Mouse (Mus musculus): ENCODE measurements around the gene Fibcd1. TPM values are rescaled to one million over a fixed set of nuclear protein-coding genes. Genes with fewer than 3 reads are reported as not detected.

The Fibcd1 gene
- polyA plus RNA-seq, 1 experiment from 2014 or later = 0.04 TPM

GRCm38 (mm10) chr2:31779258-31779657 is 66.5 kb downstream of the Fibcd1 start:
- Histone ChIP-seq H3K4me1 (ENCODE audit: control insufficient read depth, low read depth, low read length) (no peaks in the 10 kb centered on the region), H3K9me3 (replicated peaks; ENCODE audit: control insufficient read depth, low read length) (no peaks in the 10 kb centered on the region), H3K4me3 (ENCODE audit: low read depth, low read length) (no peak overlapping the region), H3K27me3 (ENCODE audit: control insufficient read depth, insufficient read depth, low read depth, low read length) (no peaks in the 10 kb centered on the region), H3K4me2 (ENCODE audit: low read depth, low read length) (no peak overlapping the region), H3K27ac (ENCODE audit: low read length) (no peak overlapping the region), H3K36me3 (ENCODE audit: control insufficient read depth, insufficient read depth) (peaks cover 17% of the 10 kb centered on the region), H3K9ac (ENCODE audit: low read depth, low read length) (no peak overlapping the region)
- no peak for ATAC-seq (ENCODE audit: low read depth)
- 76% methylated on average over 2 of the region's 2 CpGs for WGBS (ENCODE audit: insufficient replicate concordance)

GRCm38 (mm10) chr2:31776479-31776878 is 69.3 kb downstream of the Fibcd1 start:
- no peak overlapping the region for H3K27ac ChIP-seq (ENCODE audit: low read length)
- H3K4me2 ChIP-seq (ENCODE audit: low read depth, low read length) = no peak overlapping the region
- ATAC-seq (ENCODE audit: low read depth) = no peak
- no peak overlapping the region for H3K9ac ChIP-seq (ENCODE audit: low read depth, low read length)
- H3K9me3 ChIP-seq (replicated peaks; ENCODE audit: control insufficient read depth, low read length) = no peaks in the 10 kb centered on the region
- H3K36me3 ChIP-seq (ENCODE audit: control insufficient read depth, insufficient read depth) = peaks cover 15% of the 10 kb centered on the region
- 80% methylated on average over 3 of the region's 3 CpGs for WGBS (ENCODE audit: insufficient replicate concordance)
- no peak overlapping the region for H3K4me3 ChIP-seq (ENCODE audit: low read depth, low read length)
- no peaks in the 10 kb centered on the region for H3K27me3 ChIP-seq (ENCODE audit: control insufficient read depth, insufficient read depth, low read depth, low read length)
- H3K4me1 ChIP-seq (ENCODE audit: control insufficient read depth, low read depth, low read length) = no peaks in the 10 kb centered on the region; the same call in 1 of the 2 replicates

- Histone ChIP-seq H3K36me3 (ENCODE audit: control insufficient read depth, insufficient read depth) (no peaks in the 10 kb centered on the region), H3K27me3 (ENCODE audit: control insufficient read depth, insufficient read depth, low read depth, low read length) (no peaks in the 10 kb centered on the region), H3K4me1 (ENCODE audit: control insufficient read depth, low read depth, low read length) (peaks cover 25% of the 10 kb centered on the region), H3K27ac (ENCODE audit: low read length) (peak overlapping the region; percentile 61), H3K9me3 (replicated peaks; ENCODE audit: control insufficient read depth, low read length) (no peaks in the 10 kb centered on the region), H3K9ac (ENCODE audit: low read depth, low read length) (no peak overlapping the region), H3K4me2 (ENCODE audit: low read depth, low read length) (no peak overlapping the region), H3K4me3 (ENCODE audit: low read depth, low read length) (no peak overlapping the region)
- ATAC-seq (ENCODE audit: low read depth) = peak; percentile 80
- 13% methylated on average over 7 of the region's 7 CpGs for WGBS (ENCODE audit: insufficient replicate concordance)
Observed at GRCm38 (mm10) chr2:31770781-31771441, 74.9 kb downstream of the Fibcd1 start.

GRCm38 (mm10) chr2:31769631-31770111 is 76.1 kb downstream of the Fibcd1 start:
- H3K4me3 ChIP-seq (ENCODE audit: low read depth, low read length) = no peak overlapping the region
- 29% methylated on average over 6 of the region's 6 CpGs for WGBS (ENCODE audit: insufficient replicate concordance)
- ATAC-seq (ENCODE audit: low read depth) = 0 out of 2 replicates have a peak, but pooled peaks have one; percentile 33

DNA sequence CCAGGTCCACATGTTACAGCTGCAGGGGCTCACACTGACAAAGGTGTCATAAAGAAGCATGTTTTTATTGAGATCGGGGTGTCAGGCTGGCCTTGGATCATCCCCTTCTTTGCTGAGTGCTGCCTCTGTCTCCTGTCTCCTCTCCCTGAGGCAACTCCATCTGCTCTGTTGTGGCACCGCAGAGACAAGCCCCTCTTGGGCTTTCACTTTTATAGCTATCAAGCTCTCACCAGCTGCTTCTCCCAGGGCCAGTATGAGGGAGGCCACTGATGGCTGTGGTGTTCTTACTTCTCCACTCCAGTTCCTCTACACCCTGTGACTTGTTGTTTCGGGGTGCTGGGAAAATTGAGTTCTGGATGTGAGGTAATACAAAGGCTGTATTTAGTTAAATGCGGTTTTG is 76.7 kb downstream of the Fibcd1 start:
- 0 out of 2 replicates have a peak overlapping the region, but pooled peaks have one; percentile 14 for H3K9ac ChIP-seq (ENCODE audit: low read depth, low read length)
- H3K4me3 ChIP-seq (ENCODE audit: low read depth, low read length) = no peak overlapping the region
- no peak for ATAC-seq (ENCODE audit: low read depth)
- H3K4me2 ChIP-seq (ENCODE audit: low read depth, low read length) = 0 out of 2 replicates have a peak overlapping the region, but pooled peaks have one; percentile 5
- H3K36me3 ChIP-seq (ENCODE audit: control insufficient read depth, insufficient read depth) = no peaks in the 10 kb centered on the region
- H3K9me3 ChIP-seq (replicated peaks; ENCODE audit: control insufficient read depth, low read length) = no peaks in the 10 kb centered on the region
- peak overlapping the region; percentile 56; the same call in 1 of the 2 replicates for H3K27ac ChIP-seq (ENCODE audit: low read length)
- H3K4me1 ChIP-seq (ENCODE audit: control insufficient read depth, low read depth, low read length) = peaks cover 31% of the 10 kb centered on the region
- no peaks in the 10 kb centered on the region for H3K27me3 ChIP-seq (ENCODE audit: control insufficient read depth, insufficient read depth, low read depth, low read length)
- WGBS (ENCODE audit: insufficient replicate concordance) = 23% methylated on average over 4 of the region's 4 CpGs

More at GRCm38 (mm10) chr2:31769631-31770111, 76.1 kb downstream of the Fibcd1 start:
- Histone ChIP-seq H3K27ac (ENCODE audit: low read length) (peak overlapping the region; percentile 56; the same call in 1 of the 2 replicates), H3K27me3 (ENCODE audit: control insufficient read depth, insufficient read depth, low read depth, low read length) (no peaks in the 10 kb centered on the region), H3K4me1 (ENCODE audit: control insufficient read depth, low read depth, low read length) (peaks cover 31% of the 10 kb centered on the region), H3K4me2 (ENCODE audit: low read depth, low read length) (no peak overlapping the region), H3K9me3 (replicated peaks; ENCODE audit: control insufficient read depth, low read length) (no peaks in the 10 kb centered on the region), H3K9ac (ENCODE audit: low read depth, low read length) (no peak overlapping the region), H3K36me3 (ENCODE audit: control insufficient read depth, insufficient read depth) (no peaks in the 10 kb centered on the region)

- WGBS (ENCODE audit: insufficient replicate concordance) = 67% methylated on average over 4 of the region's 4 CpGs
- H3K27ac ChIP-seq (ENCODE audit: low read length) = no peak overlapping the region
- no peak overlapping the region for H3K9ac ChIP-seq (ENCODE audit: low read depth, low read length)
- H3K4me3 ChIP-seq (ENCODE audit: low read depth, low read length) = no peak overlapping the region
- H3K36me3 ChIP-seq (ENCODE audit: control insufficient read depth, insufficient read depth) = no peaks in the 10 kb centered on the region
- H3K4me1 ChIP-seq (ENCODE audit: control insufficient read depth, low read depth, low read length) = peaks cover 31% of the 10 kb centered on the region
- no peaks in the 10 kb centered on the region for H3K27me3 ChIP-seq (ENCODE audit: control insufficient read depth, insufficient read depth, low read depth, low read length)
- no peak overlapping the region for H3K4me2 ChIP-seq (ENCODE audit: low read depth, low read length)
- no peaks in the 10 kb centered on the region for H3K9me3 ChIP-seq (replicated peaks; ENCODE audit: control insufficient read depth, low read length)
- no peak for ATAC-seq (ENCODE audit: low read depth)
Observed at GRCm38 (mm10) chr2:31767815-31768214, 78.0 kb downstream of the Fibcd1 start.

GRCm38 (mm10) chr2:31767104-31767503 is 78.7 kb downstream of the Fibcd1 start:
- WGBS (ENCODE audit: insufficient replicate concordance) = 93% methylated on average over 6 of the region's 6 CpGs
- Histone ChIP-seq H3K4me2 (ENCODE audit: low read depth, low read length) (no peak overlapping the region), H3K36me3 (ENCODE audit: control insufficient read depth, insufficient read depth) (no peaks in the 10 kb centered on the region), H3K27me3 (ENCODE audit: control insufficient read depth, insufficient read depth, low read depth, low read length) (no peaks in the 10 kb centered on the region), H3K4me1 (ENCODE audit: control insufficient read depth, low read depth, low read length) (peaks cover 34% of the 10 kb centered on the region), H3K4me3 (ENCODE audit: low read depth, low read length) (no peak overlapping the region), H3K9ac (ENCODE audit: low read depth, low read length) (no peak overlapping the region), H3K9me3 (replicated peaks; ENCODE audit: control insufficient read depth, low read length) (no peaks in the 10 kb centered on the region), H3K27ac (ENCODE audit: low read length) (no peak overlapping the region)
- no peak for ATAC-seq (ENCODE audit: low read depth)

Other genes with a start within 250 kb of the Fibcd1 start
- gene Prdm12, start 206.0 kb downstream of the Fibcd1 start, polyA plus RNA-seq (2015; fragmentation: Nextera tagmentation; extraction: Ambion mirVana) = not detected in 2 replicates
- gene Exosc2, start 175.3 kb downstream of the Fibcd1 start, polyA plus RNA-seq (2015; fragmentation: Nextera tagmentation; extraction: Ambion mirVana) = 24.9 and 25.6 TPM in 2 replicates
- gene Abl1, start 157.6 kb downstream of the Fibcd1 start, polyA plus RNA-seq (2015; fragmentation: Nextera tagmentation; extraction: Ambion mirVana) = 5.8 and 6.7 TPM in 2 replicates
- 0.05 and 0.07 TPM in 2 replicates for gene Qrfp, start 35.4 kb downstream of the Fibcd1 start, polyA plus RNA-seq (2015; fragmentation: Nextera tagmentation; extraction: Ambion mirVana)
- gene Lamc3, start 41.3 kb upstream of the Fibcd1 start, polyA plus RNA-seq (2015; fragmentation: Nextera tagmentation; extraction: Ambion mirVana) = 0.04 and 0.15 TPM in 2 replicates
- gene Aif1l, start 104.1 kb upstream of the Fibcd1 start, polyA plus RNA-seq (2015; fragmentation: Nextera tagmentation; extraction: Ambion mirVana) = 1.2 and 1.5 TPM in 2 replicates
- gene Nup214, start 128.4 kb upstream of the Fibcd1 start, polyA plus RNA-seq (2015; fragmentation: Nextera tagmentation; extraction: Ambion mirVana) = 33.8 and 34.4 TPM in 2 replicates
- gene Fam78a, start 238.9 kb upstream of the Fibcd1 start, polyA plus RNA-seq (2015; fragmentation: Nextera tagmentation; extraction: Ambion mirVana) = 6.5 and 7.0 TPM in 2 replicates
- 1.4 and 2.1 TPM in 2 replicates for gene Plpp7, start 249.5 kb upstream of the Fibcd1 start, polyA plus RNA-seq (2015; fragmentation: Nextera tagmentation; extraction: Ambion mirVana)